Mouse (Mus musculus) T-helper 1 cell (primary cell): ENCODE measurements around the gene Traf3ip3.

Experiments
- in situ Hi-C: fragments of 300-600 bp; cut with MboI, MseI; formaldehyde crosslinking; loops from one replicate; pipeline ENCODE4 v1.15.1; 2025; ENCODE audit warnings: high pct_unique_total_duplicates

Traf3ip3 gene

DNA sequence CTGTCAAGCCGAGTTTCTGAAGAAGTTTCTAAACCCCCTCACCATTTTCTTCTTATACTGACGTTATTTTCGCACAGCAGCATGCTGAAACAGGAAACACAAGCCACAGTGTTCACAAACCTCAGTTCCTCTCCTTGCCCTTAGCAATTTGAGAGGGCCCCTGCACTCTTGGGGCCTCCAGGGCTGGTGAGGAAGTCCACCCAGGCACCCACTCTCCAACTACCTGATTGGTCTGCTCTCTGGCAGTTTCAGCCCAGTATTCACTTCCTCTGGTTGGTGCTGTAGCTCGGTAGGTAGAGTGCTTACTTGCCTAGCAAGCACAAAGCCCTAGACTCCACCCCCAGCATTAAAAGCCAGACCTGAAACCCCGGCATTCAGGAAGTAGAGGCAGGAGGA is at the start of gene Traf3ip3:
Gene Traf3ip3, minus strand, starts transcription at position 321 of the 396 bp plus-strand sequence.
- in situ Hi-C loops = no loop called here

DNA sequence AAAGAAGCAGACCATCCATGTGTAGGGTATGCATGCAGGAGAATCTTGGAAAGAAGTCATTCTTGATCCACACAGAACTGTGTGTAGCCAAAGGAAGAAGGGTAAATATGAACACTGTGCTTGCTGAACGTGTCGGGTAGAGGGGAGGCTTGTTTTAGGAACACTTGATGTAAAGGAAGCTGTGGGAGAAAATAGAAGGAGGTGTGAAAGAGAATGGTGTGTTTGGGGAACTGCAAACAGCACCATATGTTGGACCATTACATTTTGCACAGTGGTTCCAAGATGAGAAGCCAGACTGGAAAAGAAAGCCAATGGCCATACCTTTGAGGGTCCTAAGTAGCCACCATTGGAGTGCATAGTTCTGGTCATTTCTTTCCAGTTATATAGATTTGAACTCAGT is 48.5 kb upstream of the Traf3ip3 start:
- in situ Hi-C loops = no loop called here

DNA sequence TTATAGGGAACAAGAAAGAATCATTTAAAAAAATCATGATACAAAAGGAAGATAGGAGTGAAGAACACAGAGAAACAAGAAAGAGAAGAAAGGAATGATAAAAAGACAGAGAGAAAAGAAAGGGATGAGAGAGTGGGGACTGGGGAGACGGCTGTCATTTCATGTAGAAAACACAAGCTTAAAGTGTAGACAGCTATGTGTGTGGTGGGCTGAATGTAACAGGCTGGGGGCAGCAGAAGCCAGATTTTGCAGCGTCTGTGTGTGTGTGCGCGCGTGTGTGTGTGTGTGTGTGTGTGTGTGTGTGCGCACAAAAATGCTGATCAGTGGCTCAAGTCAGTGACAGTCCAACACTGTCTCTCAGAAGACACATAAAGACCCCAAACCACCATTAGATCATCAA is 42.7 kb upstream of the Traf3ip3 start:
- in situ Hi-C loops = no loop called here

DNA sequence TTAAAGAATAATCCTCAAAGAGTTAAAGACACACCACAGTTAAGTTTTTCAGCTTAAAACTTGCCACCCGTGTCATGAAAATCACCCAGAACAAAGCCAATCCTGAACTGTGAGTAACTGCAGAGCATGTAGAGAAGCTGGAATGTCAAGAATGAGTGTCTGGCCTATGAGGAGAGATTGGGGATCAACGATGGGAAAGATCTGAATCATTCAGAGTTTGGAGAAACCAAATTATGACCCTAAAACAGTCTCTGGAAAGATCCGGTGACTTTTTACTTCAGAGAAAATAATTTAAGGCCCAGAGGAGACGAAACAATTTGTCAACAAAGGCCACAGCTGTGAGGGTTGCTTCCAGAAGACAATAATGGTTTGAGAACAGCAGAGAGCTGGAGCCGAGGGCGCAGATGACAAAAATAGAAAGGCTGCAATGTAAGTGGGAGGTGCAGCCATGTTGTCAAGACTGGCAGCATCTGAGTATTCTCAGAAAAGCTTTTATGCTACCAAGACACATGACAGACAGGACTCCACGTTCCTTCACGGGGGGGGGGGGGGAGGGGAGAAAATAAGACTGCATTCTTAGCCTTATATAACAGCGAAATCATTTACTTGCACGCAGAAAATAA is 42.2 kb upstream of the Traf3ip3 start:
- in situ Hi-C loops = no loop called here

DNA sequence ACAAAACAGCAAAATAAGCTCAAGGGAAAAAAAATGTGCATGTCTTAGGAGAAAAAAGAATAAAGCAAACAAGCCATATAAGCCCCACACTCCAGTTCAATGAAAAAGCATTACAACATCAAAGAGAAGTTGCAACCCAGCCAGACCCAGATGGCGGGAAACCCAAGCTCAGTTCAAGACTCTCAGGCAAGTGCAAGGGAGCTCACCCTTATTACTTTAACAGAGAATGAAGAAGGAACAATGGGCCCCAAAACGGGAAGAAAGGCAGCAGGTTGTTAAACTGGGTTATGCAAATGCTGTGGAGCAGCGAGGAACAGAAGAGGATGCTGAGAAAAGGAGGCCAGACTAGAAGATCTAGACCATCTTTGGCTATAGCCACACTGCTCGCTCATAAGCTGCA is 41.4 kb upstream of the Traf3ip3 start:
- in situ Hi-C loops = no loop called here

DNA sequence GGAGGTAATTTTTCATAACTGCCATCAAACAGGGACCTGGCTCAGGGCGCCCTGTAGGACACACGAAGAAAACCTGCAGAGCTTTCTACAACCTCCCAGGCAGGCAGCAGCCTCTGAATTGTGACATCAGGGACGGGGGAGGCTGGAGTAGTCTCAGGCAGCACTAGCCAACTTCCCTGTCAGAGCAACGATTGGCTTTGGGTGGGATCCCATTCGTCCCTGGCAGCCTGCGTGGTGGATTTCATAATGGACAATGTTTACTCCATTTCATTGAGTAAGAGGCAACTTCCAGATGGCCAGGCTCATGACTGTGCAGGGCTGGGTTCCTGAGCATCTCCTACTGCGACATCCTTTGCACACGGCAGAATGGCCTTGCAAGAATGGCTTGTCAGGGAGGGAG is 40.7 kb upstream of the Traf3ip3 start:
- in situ Hi-C loops = no loop called here

DNA sequence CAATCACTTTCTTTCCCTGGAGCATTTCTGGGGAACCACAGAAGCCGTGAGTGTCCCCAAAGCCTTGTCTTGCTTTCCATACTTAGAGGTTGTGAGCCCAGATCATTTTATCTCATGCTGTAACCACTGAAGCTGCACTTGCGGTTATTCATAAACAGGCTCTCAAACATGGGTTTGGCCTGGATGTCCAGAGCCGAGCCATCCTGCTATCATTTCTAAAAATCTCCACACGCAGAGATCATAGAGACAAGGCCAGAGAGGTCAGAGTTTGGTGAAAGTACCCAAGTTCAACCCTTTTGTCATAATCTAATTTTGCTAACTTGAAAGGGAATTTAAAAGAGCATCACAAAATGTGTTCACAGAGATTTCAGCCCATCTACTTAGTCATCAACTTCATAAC is 39.9 kb upstream of the Traf3ip3 start:
- in situ Hi-C loops = no loop called here

DNA sequence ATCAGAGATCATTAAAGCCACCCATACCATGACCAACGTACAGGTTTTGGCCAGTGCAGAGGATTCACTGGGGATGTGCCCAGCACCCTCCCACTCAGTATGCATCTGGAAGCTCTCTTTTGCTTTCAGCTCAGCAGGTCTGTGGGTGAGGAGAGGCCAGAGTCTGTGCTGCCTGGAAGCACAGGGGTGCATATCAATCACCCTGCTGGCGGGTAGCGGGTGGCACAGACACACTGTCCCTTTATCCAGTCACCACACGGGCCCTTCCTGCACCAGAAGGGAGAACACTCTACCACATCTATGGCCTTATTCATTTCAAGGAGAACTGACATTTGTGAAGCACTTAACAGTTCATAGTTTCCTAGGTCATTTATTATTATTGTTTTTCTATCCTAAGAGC is 36.9 kb upstream of the Traf3ip3 start:
- in situ Hi-C loops = no loop called here

DNA sequence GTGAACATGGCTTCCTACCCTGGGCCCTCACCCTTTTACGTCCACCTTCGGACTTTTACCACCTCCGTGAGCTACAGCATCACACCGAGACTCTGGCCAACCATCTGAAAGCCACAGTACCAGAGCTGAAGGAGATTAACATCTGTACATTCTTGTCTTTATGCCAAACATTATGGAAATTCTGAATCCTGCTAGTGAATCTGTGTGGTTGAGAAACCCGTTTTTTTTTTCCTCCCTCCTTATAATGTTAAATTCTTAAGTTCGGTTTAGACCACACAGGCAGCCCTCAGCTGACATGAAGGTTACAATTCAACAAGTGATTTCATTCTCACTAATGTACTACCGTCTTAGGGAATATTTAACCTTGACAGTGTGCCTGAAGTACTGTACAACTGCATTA is 33.4 kb upstream of the Traf3ip3 start:
- in situ Hi-C loops = no loop called here

DNA sequence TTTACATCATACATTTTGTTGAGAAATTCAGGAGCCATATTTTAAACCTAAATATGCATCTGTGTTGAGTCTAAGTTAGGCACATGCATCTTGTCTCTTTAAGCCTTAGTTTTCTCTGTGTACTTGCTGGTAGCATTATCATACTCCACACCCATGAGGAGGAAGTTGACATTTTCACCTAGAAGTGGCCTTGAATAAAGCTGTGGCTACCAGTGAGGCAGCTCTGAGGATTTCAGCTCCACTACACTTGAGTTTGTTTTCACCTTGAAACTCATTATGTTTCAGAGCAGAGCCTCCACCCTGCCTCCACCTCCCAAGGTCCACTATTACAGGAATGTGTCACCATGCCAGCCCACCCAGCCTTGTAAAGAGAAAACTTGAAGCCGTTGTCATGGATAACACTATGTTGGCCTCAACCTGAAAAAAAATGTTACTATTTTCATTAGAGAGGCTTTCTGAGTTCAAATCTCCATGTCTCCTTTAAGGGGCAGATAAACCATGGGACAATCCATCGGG is 32.7 kb upstream of the Traf3ip3 start:
- in situ Hi-C loops = no loop called here

DNA sequence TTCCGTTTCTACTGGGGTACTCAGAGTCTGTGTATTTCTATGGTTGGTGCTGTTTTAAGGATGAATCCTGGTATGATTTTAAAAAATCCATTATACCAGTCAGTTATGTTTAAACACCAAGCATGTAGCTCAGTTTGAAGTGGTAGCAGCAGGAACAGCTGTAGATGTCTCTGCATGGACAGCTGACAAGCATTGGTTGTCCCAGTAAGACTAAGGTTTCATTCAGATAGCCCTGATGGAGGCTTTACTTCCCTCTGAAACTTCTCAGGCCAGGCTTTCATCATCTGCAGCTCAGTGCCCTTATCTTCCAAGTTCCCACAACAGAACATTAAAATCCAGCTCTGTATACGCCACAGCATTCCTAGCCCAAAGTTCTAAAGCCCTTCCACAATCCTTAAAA is 31.2 kb upstream of the Traf3ip3 start:
- in situ Hi-C loops = no loop called here

DNA sequence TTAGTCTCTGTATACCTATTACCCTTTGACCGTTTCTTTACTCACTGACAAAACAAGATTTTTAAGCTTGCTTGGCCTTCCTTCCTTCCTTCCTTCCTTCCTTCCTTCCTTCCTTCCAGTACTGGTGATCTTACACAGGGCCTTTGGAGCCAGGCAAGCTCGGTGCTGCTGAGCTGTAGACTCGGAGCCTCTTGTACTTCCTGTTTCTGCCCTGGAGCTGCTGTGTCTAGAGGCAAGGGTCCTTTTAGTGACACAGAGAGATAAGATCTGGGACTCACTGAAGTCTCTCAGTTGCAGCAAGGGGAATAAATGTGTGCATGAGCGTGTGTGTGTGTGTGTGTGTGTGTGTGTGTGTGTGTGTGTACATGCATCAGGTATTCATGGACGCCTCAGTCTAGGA is 29.4 kb upstream of the Traf3ip3 start:
- in situ Hi-C loops = no loop called here

DNA sequence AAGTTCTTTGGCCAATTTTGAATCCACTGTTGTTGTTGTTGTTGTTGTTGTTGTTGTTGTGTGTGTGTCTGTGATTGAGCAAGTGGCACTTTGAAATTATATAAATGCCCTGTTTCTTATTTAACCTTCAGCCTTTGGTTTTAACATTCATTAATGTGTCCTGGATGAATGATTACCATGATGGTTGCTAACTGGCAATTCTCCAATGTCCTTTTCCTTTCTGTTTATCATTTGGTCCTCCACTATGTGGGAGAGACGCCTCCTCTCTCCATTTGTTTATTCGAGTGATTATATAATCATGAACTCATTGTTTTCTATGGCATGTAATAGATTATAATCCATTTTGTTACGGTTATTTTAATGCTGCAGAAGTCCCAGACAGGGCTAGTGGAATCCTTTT is 29.0 kb upstream of the Traf3ip3 start:
- in situ Hi-C loops = no loop called here

DNA sequence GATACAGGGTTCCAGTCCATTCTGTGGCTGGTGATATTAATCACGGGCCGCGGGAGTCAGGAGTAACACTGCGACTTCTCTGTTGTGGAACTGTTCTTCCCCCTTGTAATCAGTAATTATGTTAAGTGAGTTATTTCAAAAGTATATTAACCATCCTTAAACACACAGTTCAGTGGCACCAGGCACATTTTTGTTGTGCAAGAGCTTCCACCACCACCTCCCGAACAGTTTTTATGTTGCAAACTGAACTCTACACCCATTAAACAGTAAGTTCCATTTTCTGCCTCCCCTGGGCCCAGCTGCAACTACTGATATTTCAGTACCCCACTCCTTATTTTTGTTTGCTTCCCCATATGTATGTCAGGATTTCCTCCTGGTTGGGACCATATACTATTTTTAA is 28.1 kb upstream of the Traf3ip3 start:
- in situ Hi-C loops = no loop called here

DNA sequence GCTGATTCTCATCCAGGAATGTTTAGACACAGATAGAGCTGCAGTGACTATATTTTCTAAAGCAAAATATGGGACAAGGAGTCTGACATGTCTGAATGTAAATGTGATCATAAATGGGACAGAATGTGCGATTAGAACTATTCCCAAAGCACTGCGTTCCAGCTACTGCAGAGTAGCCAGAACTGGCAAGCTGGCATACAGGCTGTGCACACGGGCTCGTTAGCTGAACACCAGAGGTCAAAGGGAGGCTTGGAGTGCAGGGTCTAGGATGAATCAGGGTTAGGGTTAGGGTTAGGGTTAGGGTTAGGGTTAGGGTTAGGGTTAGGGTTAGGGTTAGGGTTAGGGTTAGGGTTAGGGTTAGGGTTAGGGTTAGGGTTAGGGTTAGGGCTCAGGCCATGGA is 26.0 kb upstream of the Traf3ip3 start:
- in situ Hi-C loops = no loop called here

DNA sequence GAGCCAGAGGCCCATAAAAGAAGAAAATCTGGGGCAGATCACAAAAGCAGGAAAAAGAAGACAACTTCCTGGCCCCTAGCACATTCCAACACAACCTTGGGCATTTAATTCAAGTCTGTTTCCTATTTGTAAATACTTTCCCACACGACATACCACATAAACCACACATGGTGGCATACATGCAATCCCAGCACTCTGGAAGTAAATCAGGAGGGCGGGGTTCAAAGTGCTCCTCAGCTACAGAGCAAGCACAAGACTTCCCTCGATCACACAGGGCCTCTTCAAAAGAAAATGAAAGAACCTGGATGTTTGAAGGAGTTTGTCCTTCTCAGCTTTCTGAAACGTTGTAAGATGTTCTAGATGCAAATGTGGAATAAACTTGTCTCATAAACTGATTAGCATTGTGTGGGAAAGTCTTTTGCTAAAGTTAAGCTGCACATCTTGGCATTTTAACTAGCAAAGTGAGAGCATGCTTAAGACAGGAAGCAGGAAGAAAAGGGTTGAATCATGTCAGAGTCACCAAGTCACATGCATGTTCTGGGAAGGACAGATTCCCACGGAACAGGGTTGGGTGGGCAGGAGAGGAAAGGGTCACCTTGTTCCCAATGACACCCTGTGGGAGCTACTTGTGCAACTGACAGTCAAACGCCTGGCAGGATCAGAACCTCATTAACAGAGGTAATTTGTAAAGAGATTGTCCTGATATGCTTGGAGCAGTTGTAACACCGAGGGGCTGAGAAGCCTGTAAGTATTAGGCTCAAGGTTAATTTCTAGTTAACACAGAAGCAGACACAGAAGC is 25.4 kb upstream of the Traf3ip3 start:
- in situ Hi-C loops = no loop called here

DNA sequence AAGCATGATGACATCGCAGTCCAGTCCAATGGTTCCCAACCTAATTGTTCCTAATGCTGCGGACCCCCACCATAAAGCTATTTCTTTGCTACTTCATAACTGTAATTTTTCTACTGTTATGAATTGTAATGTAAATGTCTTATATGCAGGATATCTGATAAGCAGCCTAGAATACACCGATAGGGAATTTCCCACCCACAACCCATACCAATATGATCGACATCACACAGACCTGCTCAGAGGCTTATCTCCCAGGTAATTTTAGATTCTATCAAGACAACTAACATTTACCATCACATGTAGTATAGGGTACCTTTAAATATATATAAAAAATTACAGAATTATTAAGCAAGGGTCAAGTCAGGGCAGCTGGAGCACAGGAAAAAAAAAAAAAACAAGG is 24.6 kb upstream of the Traf3ip3 start:
- in situ Hi-C loops = no loop called here

DNA sequence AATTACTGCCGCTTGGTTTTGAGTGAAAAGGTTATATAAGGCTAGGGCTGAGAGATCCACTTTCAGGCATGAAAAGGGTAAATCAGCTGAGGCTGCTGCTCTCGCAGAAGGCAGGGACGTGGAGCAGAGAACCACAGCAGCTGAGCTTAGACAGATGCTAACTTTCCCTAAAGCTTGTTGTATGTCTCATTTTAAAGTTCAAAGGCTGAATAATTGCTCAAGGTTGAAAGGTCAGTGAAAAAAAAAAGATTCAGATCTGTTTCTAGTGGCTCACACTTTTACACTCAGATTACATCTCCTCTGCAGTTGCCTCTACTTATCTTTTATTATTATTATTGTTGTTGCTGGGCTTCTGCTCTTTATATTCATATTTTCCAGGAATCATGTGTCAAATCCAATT is 24.0 kb upstream of the Traf3ip3 start:
- in situ Hi-C loops = no loop called here

DNA sequence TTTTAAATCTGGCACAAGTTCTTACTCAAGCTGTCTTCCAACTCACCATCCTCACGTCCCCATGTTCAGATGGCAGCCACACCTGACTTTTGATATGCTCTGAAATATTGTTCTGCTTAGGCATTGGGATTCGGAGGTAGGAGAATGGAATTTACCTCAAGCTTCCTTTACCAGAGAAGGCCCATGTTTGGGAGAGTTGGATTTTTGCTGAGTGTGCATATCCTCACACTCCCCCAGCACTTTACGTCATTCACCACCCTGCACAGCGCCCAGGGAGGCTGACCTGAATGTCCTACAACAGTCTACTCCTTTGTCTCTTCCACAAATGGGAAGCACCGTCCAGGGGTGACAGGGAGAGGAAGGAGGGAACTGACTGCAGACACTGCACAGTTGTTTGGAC is 18.9 kb upstream of the Traf3ip3 start:
- in situ Hi-C loops = no loop called here

DNA sequence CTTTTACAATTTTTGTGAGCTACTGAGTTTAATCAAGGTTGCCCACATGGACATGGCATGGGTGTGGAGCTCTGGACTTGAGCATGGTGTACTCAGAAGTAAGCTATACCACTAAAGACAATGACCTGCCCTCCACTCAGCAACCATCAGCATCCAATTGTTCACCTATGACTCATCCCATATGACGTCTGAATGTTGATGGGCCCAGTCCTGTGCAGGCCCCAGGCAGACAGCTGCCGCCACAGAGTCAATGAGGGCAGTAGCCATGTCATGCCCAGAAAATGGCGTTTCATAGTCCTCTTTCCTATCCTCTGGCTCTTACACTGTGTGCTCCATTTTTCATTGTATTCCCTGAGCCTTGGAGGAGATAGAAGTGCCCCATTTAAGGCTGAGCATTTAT is 14.5 kb upstream of the Traf3ip3 start:
- in situ Hi-C loops = no loop called here

DNA sequence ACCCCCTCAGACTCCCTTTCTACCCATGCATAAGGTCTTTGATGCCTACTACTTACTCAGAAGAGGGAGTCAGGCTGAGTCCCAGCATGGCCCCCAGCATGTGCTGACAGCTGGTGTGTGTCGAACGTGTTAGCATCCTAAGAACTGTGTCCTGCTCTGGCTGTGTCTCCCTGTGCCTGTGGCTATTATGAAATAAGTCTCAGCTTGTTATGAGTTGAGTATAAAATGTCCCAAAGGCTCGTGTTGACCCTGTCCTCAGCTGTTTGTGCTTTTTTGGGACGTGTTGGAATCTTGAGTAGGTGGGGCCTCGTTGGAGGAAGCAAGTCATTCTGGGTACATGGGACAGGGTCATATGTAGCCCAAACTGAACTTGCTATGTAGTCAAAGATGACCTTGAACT is 12.6 kb upstream of the Traf3ip3 start:
- in situ Hi-C loops = no loop called here

DNA sequence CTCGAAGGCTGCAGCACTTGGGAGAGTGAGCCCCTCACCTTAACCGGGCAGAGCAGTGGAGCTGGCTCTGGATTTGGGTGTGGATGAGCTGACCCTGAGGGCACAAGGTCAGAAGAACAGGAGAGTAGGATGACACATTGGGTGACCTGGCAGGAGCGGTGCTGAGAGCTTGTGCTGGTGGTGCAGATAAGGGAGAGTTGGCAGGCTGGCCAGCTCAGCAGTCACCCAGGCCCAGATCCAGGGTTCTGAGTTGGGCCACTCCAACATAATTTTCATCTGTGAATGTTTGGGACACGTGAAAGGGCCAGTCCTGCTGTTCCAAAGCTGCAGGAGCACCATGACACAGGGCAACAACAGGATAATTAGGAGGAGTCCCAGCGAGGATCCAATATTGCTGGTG is 9.9 kb upstream of the Traf3ip3 start:
- in situ Hi-C loops = no loop called here

DNA sequence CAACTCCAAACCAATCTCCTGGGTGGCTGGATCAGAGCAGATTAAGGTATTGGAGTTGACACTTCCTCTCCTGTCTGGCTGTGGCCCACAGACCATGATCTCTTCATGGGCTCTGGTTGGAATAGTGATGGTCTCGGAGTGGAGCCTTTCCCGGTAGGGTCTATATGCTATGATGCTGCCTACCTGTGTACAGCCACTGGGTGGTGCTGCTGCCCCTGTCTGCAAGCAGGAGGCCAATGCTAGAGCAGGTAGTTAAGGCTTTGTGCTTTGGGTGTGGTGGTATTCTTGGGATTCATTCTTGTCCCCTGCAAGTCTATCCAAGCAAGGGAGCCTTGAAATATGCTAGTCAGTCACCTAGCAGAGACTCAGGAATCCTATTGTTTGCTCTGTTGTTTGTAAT is 6.7 kb upstream of the Traf3ip3 start:
- in situ Hi-C loops = loop anchor here (5.0 kb wide), 1 partner anchor 169 kb away; no protein-coding TSS in a partner anchor
